Mouse (Mus musculus) CH12.LX (cell line): ENCODE measurements at regions not wholly inside any gene's neighbourhood (a gene's known extent, or its start where the extent isn't known, plus 50 kb on each side); places are given as distances from the start of the nearest gene placed in this dataset.

Experiments
- DNase-seq: peaks from one replicate; pipeline ENCODE4 v3.0.0-alpha.2; 2013; ENCODE audit errors: extremely low read depth
- H3K27ac ChIP-seq: 2 replicates; pipeline ENCODE4 v1.5.1; 2012; ENCODE audit warnings: low read depth, mild to moderate bottlenecking, control low read depth, moderate library complexity; ENCODE audit not compliant: insufficient read depth
- H3K27me3 ChIP-seq: replicated peaks from 2 replicates; pipeline ENCODE3; 2012; ENCODE audit warnings: inconsistent platforms
- H3K36me3 ChIP-seq, 2 experiments: replicated peaks in 1 of 2; 2 replicates each; pipeline versions ENCODE3 to v1.6.1; 2012; ENCODE audit warnings: inconsistent platforms in 1 of 2, low read length in 1 of 2, mild to moderate bottlenecking in 1 of 2, mixed read lengths in 1 of 2, moderate library complexity in 1 of 2; ENCODE audit not compliant: control insufficient read depth in 1 of 2, insufficient read depth in 1 of 2
- H3K4me1 ChIP-seq, 2 experiments: 2 replicates each; pipeline ENCODE4 v1.6.1; 2012; ENCODE audit warnings: inconsistent platforms in 1 of 2, moderate library complexity in 1 of 2; ENCODE audit not compliant: insufficient read depth in 2 of 2, control insufficient read depth in 1 of 2
- H3K4me2 ChIP-seq: 2 replicates; pipeline ENCODE4 v1.6.1; 2012; ENCODE audit warnings: low read depth, mild to moderate bottlenecking, control low read depth; ENCODE audit not compliant: poor library complexity, insufficient read depth, severe bottlenecking
- H3K4me3 ChIP-seq, 3 experiments: fragments of 150-350 bp in 1 of 3; sonication (generic) in 1 of 3; replicated peaks in 1 of 3; 2 replicates each; pipeline versions ENCODE3 to v1.5.1; 2011 to 2012; ENCODE audit warnings: low read depth in 2 of 3, low read length in 2 of 3, mild to moderate bottlenecking in 2 of 3, moderate library complexity in 2 of 3, control low read depth in 1 of 3, improper control_type of control experiment in 1 of 3, inconsistent platforms in 1 of 3, mixed read lengths in 1 of 3; ENCODE audit not compliant: poor library complexity in 1 of 3
- H3K79me2 ChIP-seq: replicated peaks from 2 replicates; pipeline ENCODE4 v1.6.1; 2012; ENCODE audit warnings: mild to moderate bottlenecking, moderate library complexity; ENCODE audit not compliant: control insufficient read depth, poor library complexity, insufficient read depth, severe bottlenecking; ENCODE audit errors: extremely low read depth
- H3K9ac ChIP-seq: 2 replicates; pipeline ENCODE4 v1.6.1; 2012; ENCODE audit warnings: low read depth, mild to moderate bottlenecking, control low read depth, moderate library complexity; ENCODE audit not compliant: insufficient read depth
- H3K9me3 ChIP-seq: replicated peaks from 2 replicates; pipeline ENCODE3; 2012; ENCODE audit warnings: low read length, inconsistent platforms, mixed read lengths
- BHLHE40 ChIP-seq: IDR thresholded peaks from 2 replicates; pipeline ENCODE4 v1.6.1; 2011; ENCODE audit warnings: mild to moderate bottlenecking, low read depth, low read length, improper control_type of control experiment
- CHD2 ChIP-seq: IDR thresholded peaks from 2 replicates; pipeline ENCODE4 v1.6.1; 2011; ENCODE audit warnings: low read length, improper control_type of control experiment
- CTCF ChIP-seq, 2 experiments: IDR thresholded peaks in 1 of 2; conservative IDR thresholded peaks in 1 of 2; 2 replicates each; pipeline ENCODE4 v1.5.1; 2011 to 2012; ENCODE audit warnings: low read depth in 2 of 2, low read length in 2 of 2, improper control_type of control experiment in 1 of 2, inconsistent platforms in 1 of 2, mild to moderate bottlenecking in 1 of 2, moderate library complexity in 1 of 2
- E2F4 ChIP-seq: IDR thresholded peaks from 2 replicates; pipeline ENCODE4 v1.6.1; 2011; ENCODE audit warnings: low read depth, low read length, improper control_type of control experiment; ENCODE audit not compliant: insufficient replicate concordance
- ELF1 ChIP-seq: IDR thresholded peaks from 2 replicates; pipeline ENCODE4 v1.6.1; 2014; ENCODE audit warnings: low read depth, mild to moderate bottlenecking, inconsistent platforms, low read length, improper control_type of control experiment
- EP300 ChIP-seq: IDR thresholded peaks from 2 replicates; pipeline ENCODE4 v1.6.1; 2011; ENCODE audit warnings: low read length, improper control_type of control experiment
- HCFC1 ChIP-seq: IDR thresholded peaks from 2 replicates; pipeline ENCODE4 v1.6.1; 2012; ENCODE audit warnings: low read depth, mild to moderate bottlenecking, inconsistent platforms, low read length, improper control_type of control experiment
- KAT2A ChIP-seq: IDR thresholded peaks from 2 replicates; pipeline ENCODE4 v1.6.1; 2012; ENCODE audit warnings: low read length, improper control_type of control experiment, inconsistent platforms; ENCODE audit not compliant: insufficient replicate concordance
- MAX ChIP-seq: IDR thresholded peaks from 2 replicates; pipeline ENCODE4 v1.6.1; 2011; ENCODE audit warnings: low read length, improper control_type of control experiment
- MAZ ChIP-seq: IDR thresholded peaks from 2 replicates; pipeline ENCODE4 v1.6.1; 2012; ENCODE audit warnings: low read depth, mild to moderate bottlenecking, inconsistent platforms, low read length, improper control_type of control experiment, moderate library complexity
- MEF2A ChIP-seq: IDR thresholded peaks from 2 replicates; pipeline ENCODE4 v1.6.1; 2014; ENCODE audit warnings: low read depth, mild to moderate bottlenecking, inconsistent platforms, low read length, improper control_type of control experiment, borderline replicate concordance
- MYC ChIP-seq: IDR thresholded peaks from 2 replicates; pipeline ENCODE4 v1.6.1; 2011; ENCODE audit warnings: low read depth, mild to moderate bottlenecking, improper control_type of control experiment, low read length
- SMC3 ChIP-seq: IDR thresholded peaks from 2 replicates; pipeline ENCODE4 v1.6.1; 2011; ENCODE audit warnings: low read depth, low read length, improper control_type of control experiment
- TBP ChIP-seq: conservative IDR thresholded peaks from 2 replicates; pipeline ENCODE4 v1.6.1; 2011; ENCODE audit warnings: low read depth, low read length, improper control_type of control experiment
- TCF12 ChIP-seq: IDR thresholded peaks from 2 replicates; pipeline ENCODE4 v1.6.1; 2014; ENCODE audit warnings: low read depth, mild to moderate bottlenecking, inconsistent platforms, low read length, improper control_type of control experiment
- UBTF ChIP-seq: IDR thresholded peaks from 2 replicates; pipeline ENCODE4 v1.6.1; 2012; ENCODE audit warnings: low read depth, mild to moderate bottlenecking, inconsistent platforms, low read length, improper control_type of control experiment, moderate library complexity
- USF1 ChIP-seq: IDR thresholded peaks from 2 replicates; pipeline ENCODE4 v1.6.1; 2014; ENCODE audit warnings: low read depth, mild to moderate bottlenecking, inconsistent platforms, low read length, improper control_type of control experiment
- USF2 ChIP-seq: conservative IDR thresholded peaks from 2 replicates; pipeline ENCODE4 v1.6.1; 2011; ENCODE audit warnings: low read depth, low read length, improper control_type of control experiment
- ZNF384 ChIP-seq: IDR thresholded peaks from 2 replicates; pipeline ENCODE4 v1.6.1; 2012; ENCODE audit warnings: low read depth, low read length, improper control_type of control experiment, inconsistent platforms
- dilution Hi-C: fragments of 300-500 bp; cut with MboI; formaldehyde crosslinking; loops from 2 replicates; pipeline ENCODE4 v1.14.3; 2020; ENCODE audit warnings: low sequenced_read_pairs; ENCODE audit not compliant: extremely low pct_unique_long_range_greater_than_20kb, extremely low pct_ligation_motif_present
- in situ Hi-C: fragments of 300-500 bp; cut with MboI; formaldehyde crosslinking; loops from 3 replicates; pipeline ENCODE4 v1.14.3; 2019; ENCODE audit warnings: low sequenced_read_pairs, low pct_ligation_motif_present, low pct_unique_long_range_greater_than_20kb, mixed read lengths

DNA sequence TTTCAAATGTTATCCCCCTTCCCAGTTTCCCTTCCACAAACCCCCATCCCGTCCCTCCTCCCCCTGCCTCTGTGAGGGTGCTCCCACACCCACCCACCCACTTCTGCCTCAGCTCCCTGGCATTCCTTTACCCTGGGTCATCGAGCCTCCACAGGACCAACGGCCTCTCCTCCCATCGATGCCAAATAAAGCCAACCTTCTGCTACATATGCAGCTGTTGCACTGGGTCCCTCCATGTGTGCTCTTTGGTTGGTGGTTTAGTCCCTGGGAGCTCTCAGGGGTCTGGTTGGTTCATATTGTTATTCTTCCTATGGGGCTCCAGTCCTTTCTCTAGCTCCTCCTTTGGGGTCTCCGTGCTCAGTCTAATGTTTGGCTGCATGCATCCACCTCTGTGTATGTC is 704.5 kb upstream of the Gm19410 start:
- dilution Hi-C loops = no loop called here
- DNase-seq = no peak
- no peaks in the 10 kb centered on the region for H3K4me1 ChIP-seq
- H3K79me2 ChIP-seq = no peaks in the 10 kb centered on the region
- H3K27ac ChIP-seq = no peak overlapping the region
- H3K4me3 ChIP-seq = no peak overlapping the region
- H3K9me3 ChIP-seq = no peaks in the 10 kb centered on the region
- in situ Hi-C loops = no loop called here
- no peak overlapping the region for H3K4me2 ChIP-seq
- H3K9ac ChIP-seq = no peak overlapping the region
- H3K36me3 ChIP-seq = no peaks in the 10 kb centered on the region
- no peaks in the 10 kb centered on the region for H3K27me3 ChIP-seq
- TF ChIP-seq MAX = no peak
- TF ChIP-seq E2F4 = no peak
- no peak for TF ChIP-seq ZNF384
- no peak for TF ChIP-seq UBTF
- no peak for TF ChIP-seq SMC3
- no peak for TF ChIP-seq KAT2A
- TF ChIP-seq EP300 = no peak
- TF ChIP-seq MYC = no peak
- TF ChIP-seq CTCF (conservative IDR thresholded peaks at IDR 0.05 in 1 of 2, IDR thresholded peaks at IDR 0.05 in 1 of 2; ENCODE audit: low read depth in 2 of 2, low read length in 2 of 2) = no peak
- no peak for TF ChIP-seq BHLHE40
- TF ChIP-seq TCF12 = no peak
- no peak for TF ChIP-seq ELF1
- no peak for TF ChIP-seq TBP
- TF ChIP-seq HCFC1 = no peak

DNA sequence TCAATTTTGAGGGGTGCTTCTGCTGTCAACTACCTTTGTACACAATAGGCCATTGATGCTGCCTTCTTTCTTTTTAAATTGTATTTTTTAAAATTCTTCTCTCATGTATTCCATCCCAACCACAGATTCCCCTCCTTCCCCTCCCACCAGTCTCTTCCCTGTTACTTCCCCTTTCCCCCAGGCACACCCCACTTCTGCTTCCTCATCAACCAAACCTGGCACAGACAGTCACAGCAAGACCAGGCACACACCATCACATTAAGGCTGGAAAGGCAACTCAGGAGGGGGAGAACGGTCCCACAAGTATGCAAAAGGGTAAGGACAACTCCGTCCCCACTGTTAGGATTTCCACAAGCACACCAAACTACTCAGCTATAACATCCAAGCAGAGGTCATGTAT is 697.4 kb upstream of the Gm19410 start:
- in situ Hi-C loops = no loop called here

DNA sequence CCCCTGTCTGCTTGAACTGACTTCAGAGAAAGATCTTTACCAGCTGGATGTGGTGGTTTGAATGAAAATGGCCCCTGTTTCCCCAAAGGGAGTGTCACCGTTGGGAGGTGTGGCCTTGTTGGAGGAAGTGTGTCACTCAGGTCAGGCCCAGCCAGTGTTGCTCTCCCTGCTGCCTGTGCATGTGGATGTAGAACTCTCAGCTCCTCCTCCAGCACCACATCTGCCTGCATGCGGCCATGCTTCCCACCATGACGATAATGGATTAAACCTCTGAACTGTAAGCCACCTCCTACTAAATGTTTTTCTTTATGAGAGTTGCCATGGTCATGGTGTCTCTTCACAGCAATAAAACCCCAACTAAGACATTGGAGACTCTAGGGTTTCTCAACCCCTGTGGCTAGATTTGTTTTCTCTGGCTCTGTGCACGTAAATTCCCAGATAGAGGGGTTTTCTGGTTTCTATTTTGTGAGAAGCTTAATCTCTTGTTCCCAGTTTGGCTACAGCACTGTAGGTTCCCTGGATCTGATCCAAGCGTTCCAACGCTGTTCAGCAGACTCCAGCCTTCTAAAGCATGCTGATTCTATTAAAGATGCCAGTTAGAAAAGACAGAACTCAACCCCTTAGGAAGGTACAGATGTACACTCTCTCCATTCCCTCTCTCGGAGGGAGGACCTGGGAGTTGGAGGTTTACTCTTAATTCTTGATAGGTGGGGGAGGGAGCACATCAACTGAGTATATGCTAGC is 695.2 kb upstream of the Gm19410 start:
- H3K4me3 ChIP-seq = no peak overlapping the region
- no peaks in the 10 kb centered on the region for H3K27me3 ChIP-seq
- no peaks in the 10 kb centered on the region for H3K9me3 ChIP-seq
- 0 out of 4 replicates have a peak, but pooled peaks cover 0 to 4% of the 10 kb centered on the region in 2 experiments for H3K4me1 ChIP-seq
- no peak overlapping the region for H3K9ac ChIP-seq
- H3K79me2 ChIP-seq = no peaks in the 10 kb centered on the region
- H3K36me3 ChIP-seq = no peaks in the 10 kb centered on the region
- in situ Hi-C loops = no loop called here
- DNase-seq = peak; percentile 17
- no peak overlapping the region for H3K27ac ChIP-seq
- no peak overlapping the region for H3K4me2 ChIP-seq
- dilution Hi-C loops = no loop called here
- TF ChIP-seq E2F4 (no peak), CHD2 (no peak), USF1 (no peak), MAZ (no peak), MEF2A (no peak), KAT2A (no peak)

More for the DNA sequence above, 697.4 kb upstream of the Gm19410 start:
- Histone ChIP-seq H3K36me3 (no peaks in the 10 kb centered on the region), H3K4me2 (no peak overlapping the region), H3K27ac (no peak overlapping the region), H3K9me3 (no peaks in the 10 kb centered on the region), H3K4me3 (no peak overlapping the region), H3K9ac (no peak overlapping the region), H3K79me2 (no peaks in the 10 kb centered on the region), H3K4me1 (0 out of 4 replicates have a peak, but pooled peaks cover 0 to 4% of the 10 kb centered on the region in 2 experiments), H3K27me3 (no peaks in the 10 kb centered on the region)
- DNase-seq = no peak
- dilution Hi-C loops = no loop called here
- TF ChIP-seq USF2 (no peak), EP300 (no peak)
